Mouse (Mus musculus) embryonic facial prominence, embryonic 13.5 days (tissue): ENCODE measurements at regions not wholly inside any gene's neighbourhood (a gene's known extent, or its start where the extent isn't known, plus 50 kb on each side); places are given as distances from the start of the nearest gene placed in this dataset.
"Not testable (repeated sequence)": the region's sequence is repeated elsewhere in the genome, so short reads cannot be mapped to it uniquely, and the experiment has no call there.

Experiments
- ATAC-seq: fragments of 200-750 bp; cut with Nextera tagmentation; 2 replicates; pipeline ENCODE4 v1.8.0; 2017; ENCODE audit warnings: low read depth; ENCODE audit not compliant: insufficient number of reproducible peaks, insufficient read depth, low FRiP score, low TSS enrichment
- H3K27ac ChIP-seq: fragments of 300-500 bp; sonication (generic); 2 replicates; pipeline ENCODE4 v1.5.1; 2015; ENCODE audit warnings: moderate library complexity, mild to moderate bottlenecking, inconsistent platforms
- H3K27me3 ChIP-seq: fragments of 300-500 bp; sonication (generic); 2 replicates; pipeline ENCODE4 v1.6.1; 2015; ENCODE audit warnings: mild to moderate bottlenecking, inconsistent platforms
- H3K36me3 ChIP-seq: fragments of 300-500 bp; sonication (generic); 2 replicates; pipeline ENCODE4 v1.6.1; 2015; ENCODE audit warnings: mild to moderate bottlenecking, inconsistent platforms
- H3K4me1 ChIP-seq: fragments of 300-500 bp; sonication (generic); 2 replicates; pipeline ENCODE4 v1.6.1; 2015; ENCODE audit warnings: inconsistent platforms
- H3K4me2 ChIP-seq: fragments of 300-500 bp; sonication (generic); 2 replicates; pipeline ENCODE4 v1.6.1; 2015; ENCODE audit warnings: moderate library complexity, mild to moderate bottlenecking, inconsistent platforms
- H3K4me3 ChIP-seq: fragments of 300-500 bp; sonication (generic); 2 replicates; pipeline ENCODE4 v1.5.1; 2015; ENCODE audit warnings: mild to moderate bottlenecking, inconsistent platforms
- H3K9ac ChIP-seq: fragments of 300-500 bp; sonication (generic); 2 replicates; pipeline ENCODE4 v1.6.1; 2015; ENCODE audit warnings: mild to moderate bottlenecking, inconsistent platforms
- H3K9me3 ChIP-seq: fragments of 300-500 bp; sonication (generic); 2 replicates; pipeline ENCODE4 v1.6.1; 2016; ENCODE audit warnings: inconsistent platforms
- WGBS: fragments of 180-500 bp; shearing (Covaris S2); methylation state at CpG from one replicate; pipeline ENCODE4 v1.1.7; 2015; ENCODE audit warnings: mixed read lengths; 5-methylcytosine and 5-hydroxymethylcytosine counted together

- peaks cover 8% of the 10 kb centered on the region; the same call in 1 of the 2 replicates for H3K4me1 ChIP-seq
- H3K4me2 ChIP-seq, result no peak overlapping the region
- H3K9ac ChIP-seq, result no peak overlapping the region
- ATAC-seq, result no peak
- H3K27me3 ChIP-seq, result no peaks in the 10 kb centered on the region
- no peaks in the 10 kb centered on the region for H3K36me3 ChIP-seq
- no peak overlapping the region for H3K27ac ChIP-seq
- H3K9me3 ChIP-seq, result no peaks in the 10 kb centered on the region
- 70% methylated on average over 14 of the region's 14 CpGs for WGBS
- no peak overlapping the region for H3K4me3 ChIP-seq
Observed at GRCm38 (mm10) chr17:13474310-13475094, 120.1 kb downstream of the Tcp10c start.

- no peak for ATAC-seq
- 13% methylated on average over 5 of the region's 5 CpGs for WGBS
- H3K9ac ChIP-seq, result no peak overlapping the region
Observed at GRCm38 (mm10) chr17:13478866-13479571, 124.6 kb downstream of the Tcp10c start.

DNA sequence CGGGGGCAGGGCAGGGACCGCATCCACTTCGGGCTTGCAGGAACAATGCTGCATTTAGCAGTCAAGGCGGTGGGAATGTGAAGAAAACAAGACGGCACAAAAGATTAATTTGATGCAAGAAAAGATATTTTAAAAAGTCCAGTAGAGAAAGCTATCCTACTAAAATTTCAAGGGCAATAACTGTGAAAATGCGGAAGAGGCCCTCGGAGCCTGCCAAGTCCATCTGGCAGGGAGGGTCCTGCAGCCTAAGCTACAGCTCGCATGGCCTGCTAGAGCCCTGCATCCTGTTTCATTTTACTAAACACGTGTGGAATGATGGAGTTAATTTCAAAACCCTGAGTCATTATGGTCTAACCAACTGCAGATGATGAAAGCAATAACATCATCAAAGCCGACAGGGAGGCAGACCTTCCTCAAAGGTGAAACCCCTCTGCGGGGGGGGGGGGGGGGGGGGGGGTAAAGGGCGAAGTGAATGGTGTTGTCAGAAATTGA, 125.2 kb downstream of the Tcp10c start:
- H3K36me3 ChIP-seq, result no peaks in the 10 kb centered on the region
- no peak overlapping the region for H3K9ac ChIP-seq
- peak overlapping the region; percentile 32 for H3K4me2 ChIP-seq
- 6% methylated on average over 12 of the region's 12 CpGs for WGBS
- H3K4me1 ChIP-seq, result peaks cover 26% of the 10 kb centered on the region
- H3K27ac ChIP-seq, result peak overlapping the region; percentile 69
- no peak overlapping the region for H3K4me3 ChIP-seq
- ATAC-seq, result 0 out of 2 replicates have a peak, but pooled peaks have one; percentile 69
- no peaks in the 10 kb centered on the region for H3K9me3 ChIP-seq
- no peaks in the 10 kb centered on the region for H3K27me3 ChIP-seq

More at GRCm38 (mm10) chr17:13478866-13479571, 124.6 kb downstream of the Tcp10c start:
- H3K9me3 ChIP-seq, result no peaks in the 10 kb centered on the region
- H3K27ac ChIP-seq, result peak overlapping the region; percentile 69
- no peaks in the 10 kb centered on the region for H3K36me3 ChIP-seq
- H3K4me2 ChIP-seq, result peak overlapping the region; percentile 32
- no peaks in the 10 kb centered on the region for H3K27me3 ChIP-seq
- H3K4me3 ChIP-seq, result no peak overlapping the region
- H3K4me1 ChIP-seq, result peaks cover 26% of the 10 kb centered on the region

- 80% methylated on average over 7 of the region's 7 CpGs for WGBS
- Histone ChIP-seq H3K4me1 (peaks cover 26% of the 10 kb centered on the region), H3K27me3 (no peaks in the 10 kb centered on the region), H3K4me2 (no peak overlapping the region), H3K27ac (no peak overlapping the region), H3K9me3 (no peaks in the 10 kb centered on the region), H3K4me3 (no peak overlapping the region), H3K9ac (no peak overlapping the region), H3K36me3 (no peaks in the 10 kb centered on the region)
- ATAC-seq, result no peak
Observed at GRCm38 (mm10) chr17:13481445-13482085, 127.2 kb downstream of the Tcp10c start.

DNA sequence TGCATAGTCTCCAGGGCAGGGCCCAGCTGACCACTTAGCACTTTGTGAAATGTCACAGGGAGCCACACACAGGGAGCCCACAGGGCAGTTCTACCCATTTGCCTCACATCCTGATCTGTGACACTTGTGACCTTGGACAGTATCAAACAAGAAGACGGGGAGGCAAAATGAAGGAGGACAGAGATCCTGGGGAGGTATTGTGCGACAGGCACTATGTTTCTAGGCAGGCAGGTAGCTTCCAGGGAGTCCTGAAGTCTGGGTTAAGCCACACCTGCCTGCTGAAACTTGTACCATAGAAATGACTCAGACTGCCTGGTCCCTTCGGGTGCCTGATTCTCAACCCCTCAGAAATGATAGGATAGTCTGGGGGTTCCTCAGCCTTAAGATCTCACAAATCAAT, 127.8 kb downstream of the Tcp10c start:
- ATAC-seq, result no peak
- Histone ChIP-seq H3K9me3 (no peaks in the 10 kb centered on the region), H3K9ac (no peak overlapping the region), H3K4me2 (no peak overlapping the region), H3K4me1 (peaks cover 26% of the 10 kb centered on the region), H3K27ac (no peak overlapping the region), H3K4me3 (no peak overlapping the region), H3K27me3 (no peaks in the 10 kb centered on the region), H3K36me3 (no peaks in the 10 kb centered on the region)
- 82% methylated on average over 3 of the region's 3 CpGs for WGBS

DNA sequence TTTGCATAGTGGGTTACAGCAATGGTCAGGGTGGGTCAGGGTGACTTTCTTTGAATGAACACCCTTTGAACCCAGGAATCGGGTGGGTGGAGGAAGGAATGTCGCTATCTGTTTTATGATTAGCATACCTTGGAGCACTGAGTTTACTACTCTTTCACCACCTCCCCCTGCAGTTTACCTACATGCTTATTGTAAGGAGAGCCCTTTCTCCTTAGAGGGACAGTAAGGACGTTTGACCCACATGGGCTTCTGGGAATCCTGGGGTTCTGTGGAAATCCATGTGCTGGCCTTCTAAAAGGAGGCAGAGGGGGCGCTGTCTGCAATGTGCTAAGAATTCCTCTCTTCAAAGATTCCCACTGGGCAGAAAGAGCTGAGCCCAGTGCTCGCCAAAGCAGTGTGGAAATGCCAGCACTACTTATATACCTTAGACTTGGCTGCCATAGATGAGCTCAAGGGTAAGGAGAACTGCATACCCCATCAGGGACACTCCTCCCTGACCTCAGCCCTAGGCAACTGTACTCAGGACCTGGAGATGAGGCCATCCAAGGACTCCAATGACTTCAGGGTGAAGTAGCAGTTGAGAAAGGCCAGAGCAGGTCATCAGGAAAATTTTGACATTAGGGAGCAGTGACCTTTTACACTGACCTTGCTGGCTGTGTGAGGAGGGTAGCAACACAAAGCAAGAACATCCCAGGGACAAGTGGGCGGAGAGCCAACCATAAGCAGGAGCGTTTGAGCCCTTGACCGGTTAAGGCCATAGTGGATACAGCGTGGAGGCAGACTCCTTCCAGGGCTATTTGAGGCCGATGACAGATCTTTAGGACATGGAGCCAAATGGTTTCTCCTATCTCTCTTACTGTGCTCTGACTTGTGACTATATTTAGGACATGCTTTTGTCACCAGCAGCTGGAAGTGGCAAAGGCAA, 133.2 kb downstream of the Tcp10c start:
- no peak for ATAC-seq
- Histone ChIP-seq H3K9me3 (no peaks in the 10 kb centered on the region), H3K27me3 (no peaks in the 10 kb centered on the region), H3K4me3 (no peak overlapping the region), H3K27ac (no peak overlapping the region), H3K9ac (no peak overlapping the region), H3K36me3 (no peaks in the 10 kb centered on the region), H3K4me2 (no peak overlapping the region), H3K4me1 (no peaks in the 10 kb centered on the region)
- WGBS, result 85% methylated on average over 10 of the region's 10 CpGs

DNA sequence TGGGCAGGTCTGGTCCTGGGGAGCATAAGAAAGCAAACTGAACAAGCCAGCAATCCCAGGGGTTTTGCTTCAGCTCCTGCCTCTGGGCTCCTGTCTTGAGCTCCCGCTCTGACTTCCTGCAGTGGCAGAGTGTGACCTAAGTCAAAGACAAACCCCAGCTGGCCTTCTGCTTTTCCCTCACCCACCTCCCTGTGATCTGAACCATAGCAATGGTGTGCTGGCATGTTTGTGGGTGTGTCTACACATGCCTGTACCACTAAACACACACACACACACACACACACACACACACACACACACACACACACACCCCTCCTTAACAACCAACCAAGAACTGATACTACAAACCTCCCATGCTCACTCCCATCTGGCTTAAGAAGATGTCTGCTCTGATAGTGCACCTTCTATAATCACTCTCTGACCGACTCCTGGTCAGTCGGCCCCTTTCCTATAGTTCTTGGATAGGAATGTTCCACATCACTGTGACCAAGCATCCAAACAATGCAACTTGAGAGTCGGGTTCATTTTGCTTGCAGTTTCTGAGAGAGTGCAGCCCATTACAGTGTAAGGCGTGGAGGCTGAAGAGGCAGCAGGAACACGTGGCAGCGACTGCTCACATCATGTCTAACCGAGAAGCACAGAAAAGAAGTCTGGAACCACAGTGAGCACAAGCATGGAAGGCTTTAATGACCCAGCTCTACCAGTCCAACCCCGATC, 134.4 kb downstream of the Tcp10c start:
- H3K36me3 ChIP-seq, result no peaks in the 10 kb centered on the region
- no peak for ATAC-seq
- no peak overlapping the region for H3K27ac ChIP-seq
- WGBS, result 71% methylated on average over 9 of the region's 9 CpGs
- no peaks in the 10 kb centered on the region for H3K4me1 ChIP-seq
- H3K4me3 ChIP-seq, result no peak overlapping the region
- H3K4me2 ChIP-seq, result no peak overlapping the region
- no peak overlapping the region for H3K9ac ChIP-seq
- H3K27me3 ChIP-seq, result no peaks in the 10 kb centered on the region
- H3K9me3 ChIP-seq, result no peaks in the 10 kb centered on the region

GRCm38 (mm10) chr17:13492239-13492638, 137.9 kb downstream of the Tcp10c start:
- H3K27ac ChIP-seq, H3K9me3 ChIP-seq, H3K9ac ChIP-seq, H3K36me3 ChIP-seq, H3K4me1 ChIP-seq, H3K27me3 ChIP-seq, ATAC-seq, H3K4me3 ChIP-seq, H3K4me2 ChIP-seq: not testable (repeated sequence)
- WGBS, result 81% methylated on average over 1 of the region's 1 CpGs

DNA sequence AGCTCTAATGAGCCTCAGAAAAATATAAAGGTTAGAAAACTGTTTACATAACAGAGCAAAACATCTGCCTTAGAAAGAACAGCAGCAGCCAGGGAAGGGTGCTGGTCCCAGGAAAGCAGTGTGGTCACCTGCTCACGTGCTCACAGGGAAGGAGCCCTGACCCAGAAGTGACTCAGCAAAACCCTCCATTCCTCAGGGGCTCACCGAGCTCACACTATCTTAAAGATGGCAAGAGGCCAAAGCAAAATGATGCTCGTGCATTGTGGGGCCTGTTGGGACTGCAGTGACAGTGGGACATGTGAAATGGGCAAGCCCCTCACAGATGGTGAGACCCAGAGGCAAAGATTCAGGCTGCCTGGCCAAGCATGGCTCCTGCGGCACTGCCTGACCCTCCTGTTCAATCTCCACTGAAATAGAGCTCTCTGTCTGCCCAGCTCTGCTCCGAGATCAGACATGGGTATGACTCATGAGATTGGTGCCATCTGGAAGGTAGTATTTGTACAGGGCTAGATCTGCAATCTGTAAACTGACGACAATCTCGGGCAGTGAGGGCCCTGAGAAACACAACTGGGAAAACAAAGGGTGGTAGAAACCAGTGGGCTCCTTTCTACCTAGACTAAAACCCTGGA, 138.4 kb downstream of the Tcp10c start:
- 54% methylated on average over 4 of the region's 7 CpGs for WGBS
- H3K9me3 ChIP-seq, ATAC-seq: not testable (repeated sequence)

DNA sequence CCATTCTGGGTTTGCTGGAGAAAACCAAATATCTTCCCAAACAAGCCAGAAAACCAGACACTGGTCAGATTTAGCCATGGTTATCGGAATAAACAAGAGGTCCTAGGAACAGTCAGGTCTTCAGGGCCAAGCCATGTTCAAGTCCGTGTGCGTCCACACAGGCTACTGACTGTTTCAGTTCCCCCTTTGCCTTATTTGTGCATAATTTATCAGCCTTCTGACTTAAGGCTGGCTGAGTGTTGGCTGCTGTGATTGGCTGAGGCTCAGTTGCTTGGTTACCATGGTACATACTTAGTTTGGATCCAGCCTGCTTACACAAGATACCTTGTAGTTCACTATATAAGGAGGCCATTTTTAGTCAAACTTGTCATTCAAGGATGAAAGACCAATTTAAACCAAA, 139.5 kb downstream of the Tcp10c start:
- H3K4me2 ChIP-seq, H3K9ac ChIP-seq, H3K27me3 ChIP-seq, ATAC-seq, H3K27ac ChIP-seq, H3K36me3 ChIP-seq, H3K4me1 ChIP-seq, H3K4me3 ChIP-seq, H3K9me3 ChIP-seq: not testable (repeated sequence)
- WGBS, result 87% methylated on average over 3 of the region's 3 CpGs

More for the DNA sequence above, 138.4 kb downstream of the Tcp10c start:
- not testable (repeated sequence) for H3K4me2 ChIP-seq, H3K4me3 ChIP-seq, H3K4me1 ChIP-seq, H3K9ac ChIP-seq, H3K36me3 ChIP-seq, H3K27me3 ChIP-seq, H3K27ac ChIP-seq
